Mouse (Mus musculus): ENCODE measurements around the gene Rpl36al. TPM values are rescaled to one million over a fixed set of nuclear protein-coding genes. Genes with fewer than 3 reads are reported as not detected.
"Not testable (repeated sequence)": the region's sequence is repeated elsewhere in the genome, so short reads cannot be mapped to it uniquely, and the experiment has no call there.

The Rpl36al gene
- total and polyA plus RNA-seq, 2 experiments = 129 to 466 TPM

DNA sequence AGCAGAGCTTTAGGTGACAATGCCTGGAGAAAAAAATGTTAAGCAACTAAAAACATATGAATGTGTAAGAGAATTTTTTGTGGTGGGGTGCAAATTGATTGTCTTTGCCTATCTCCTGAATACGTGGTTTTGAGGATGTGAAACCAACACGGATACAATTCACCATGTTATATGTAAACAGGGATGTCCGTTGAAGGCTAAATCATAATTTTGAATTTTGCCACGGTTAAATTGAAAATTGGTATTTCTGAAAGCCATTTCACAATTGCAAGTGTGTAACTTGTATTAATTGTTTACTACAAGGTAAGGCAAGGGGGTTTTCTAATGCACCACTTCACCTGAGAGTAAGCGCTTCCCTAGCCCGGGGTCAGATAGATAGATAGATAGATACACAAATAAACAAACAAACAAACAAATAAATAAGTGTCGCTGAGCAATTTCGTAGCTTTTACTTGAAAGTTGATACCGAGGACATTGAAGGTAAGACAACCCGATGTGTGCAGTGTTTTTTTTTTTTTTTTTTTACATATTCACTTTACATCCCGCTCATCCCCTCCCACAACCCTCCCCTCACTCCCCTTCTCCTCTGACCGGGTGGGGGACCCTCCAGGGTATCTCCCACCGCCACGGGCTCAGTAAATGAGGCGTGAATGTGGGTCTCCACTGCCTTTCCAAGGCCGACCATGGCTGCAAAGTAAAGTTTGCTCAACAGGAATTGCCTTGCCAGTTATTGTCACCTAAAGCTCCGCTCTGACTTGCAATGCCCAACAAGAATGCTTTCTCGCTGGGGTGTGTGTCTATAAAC is 16.0 kb downstream of the Rpl36al start:
- Histone ChIP-seq H3K9ac (ENCODE audit: low read depth, low read length) (peak overlapping the region; percentile 41), H3K36me3 (ENCODE audit: control insufficient read depth, insufficient read depth, low read length) (no peaks in the 10 kb centered on the region), H3K4me1 (ENCODE audit: control insufficient read depth, insufficient read depth, low read length) (peaks cover 2% of the 10 kb centered on the region; the same call in 1 of the 2 replicates), H3K27me3 (ENCODE audit: control insufficient read depth, insufficient read depth, low read length) (no peaks in the 10 kb centered on the region), H3K4me3 (ENCODE audit: insufficient read depth, low read depth, low read length) (peak overlapping the region; percentile 68), H3K27ac (replicated peaks; ENCODE audit: insufficient read depth, low read depth, low read length) (no peak overlapping the region), H3K79me2 (ENCODE audit: control insufficient read depth, insufficient read depth, low read length) (no peaks in the 10 kb centered on the region)
- DNase-seq (ENCODE audit: extremely low read depth, low read depth, low spot score) = no peak
- TF ChIP-seq CTCF (IDR thresholded peaks at IDR 0.05; ENCODE audit: low read depth, low read length) (no peak), POLR2A (IDR thresholded peaks at IDR 0.05; ENCODE audit: extremely low read depth, insufficient read depth, low read length) (no peak)
- WGBS = 11% methylated on average over 18 of the region's 18 CpGs

DNA sequence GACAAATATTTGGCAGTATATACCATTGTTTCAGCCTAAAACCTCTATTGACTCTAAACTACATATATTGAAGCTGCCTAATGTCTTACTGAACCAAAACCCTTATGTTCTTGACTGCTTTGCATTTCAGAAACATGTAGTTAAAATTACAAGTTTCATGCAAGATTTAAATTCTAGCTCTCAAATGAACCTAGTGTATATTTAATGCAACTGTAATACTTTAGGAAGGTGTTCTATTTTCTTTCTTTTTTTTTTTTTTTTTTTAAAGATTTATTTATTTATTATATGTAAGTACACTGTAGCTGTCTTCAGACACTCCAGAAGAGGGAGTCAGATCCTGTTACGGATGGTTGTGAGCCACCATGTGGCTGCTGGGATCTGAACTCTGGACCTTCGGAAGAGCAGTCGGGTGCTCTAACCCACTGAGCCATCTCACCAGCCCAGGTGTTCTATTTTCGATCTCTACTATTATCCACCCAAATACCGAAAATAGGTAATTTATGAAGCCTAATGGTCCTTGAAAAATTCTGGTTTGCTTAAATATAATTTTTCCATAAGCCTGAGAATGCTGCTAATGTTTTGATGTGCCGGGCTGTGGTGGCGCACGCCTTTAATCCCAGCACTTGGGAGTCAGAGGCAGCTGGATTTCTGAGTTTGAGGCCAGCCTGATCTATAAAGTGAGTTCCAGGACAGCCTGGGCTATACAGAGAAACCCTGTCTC is 16.9 kb downstream of the Rpl36al start:
- DNase-seq (ENCODE audit: extremely low read depth, low read depth, low spot score); H3K27me3 ChIP-seq (ENCODE audit: control insufficient read depth, insufficient read depth, low read length); H3K9ac ChIP-seq (ENCODE audit: low read depth, low read length); H3K4me3 ChIP-seq (ENCODE audit: insufficient read depth, low read depth, low read length); H3K27ac ChIP-seq (replicated peaks; ENCODE audit: insufficient read depth, low read depth, low read length); H3K79me2 ChIP-seq (ENCODE audit: control insufficient read depth, insufficient read depth, low read length); H3K36me3 ChIP-seq (ENCODE audit: control insufficient read depth, insufficient read depth, low read length); H3K4me1 ChIP-seq (ENCODE audit: control insufficient read depth, insufficient read depth, low read length): not testable (repeated sequence)
- WGBS = 87% methylated on average over 8 of the region's 8 CpGs

DNA sequence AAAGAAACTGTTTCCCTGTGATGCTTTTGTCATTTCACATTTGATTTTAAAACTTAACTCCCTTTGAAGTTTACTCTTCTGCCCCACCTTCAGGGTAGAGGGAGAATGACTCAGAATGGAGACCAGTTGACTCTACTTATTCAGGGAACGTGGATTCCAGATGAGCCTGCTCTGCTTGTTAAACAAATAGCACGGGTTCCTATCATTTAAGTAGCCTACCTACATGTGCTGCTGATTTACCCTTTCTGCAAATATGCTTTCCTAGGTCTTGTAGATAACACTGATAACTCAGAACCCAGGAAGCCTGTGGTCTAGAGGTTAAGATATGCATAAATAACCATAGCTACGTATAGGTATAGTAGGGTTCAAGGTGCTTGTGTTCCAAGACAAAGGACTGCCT is 19.0 kb downstream of the Rpl36al start:
- no peak overlapping the region for H3K9ac ChIP-seq (ENCODE audit: low read depth, low read length)
- H3K36me3 ChIP-seq (ENCODE audit: control insufficient read depth, insufficient read depth, low read length) = no peaks in the 10 kb centered on the region
- no peaks in the 10 kb centered on the region for H3K27me3 ChIP-seq (ENCODE audit: control insufficient read depth, insufficient read depth, low read length)
- WGBS = 65% methylated on average over 3 of the region's 3 CpGs
- H3K79me2 ChIP-seq (ENCODE audit: control insufficient read depth, insufficient read depth, low read length) = no peaks in the 10 kb centered on the region
- TF ChIP-seq CTCF (IDR thresholded peaks at IDR 0.05; ENCODE audit: low read depth, low read length) (no peak), POLR2A (IDR thresholded peaks at IDR 0.05; ENCODE audit: extremely low read depth, insufficient read depth, low read length) (no peak)
- peaks cover 2% of the 10 kb centered on the region; the same call in 1 of the 2 replicates for H3K4me1 ChIP-seq (ENCODE audit: control insufficient read depth, insufficient read depth, low read length)
- H3K4me3 ChIP-seq (ENCODE audit: insufficient read depth, low read depth, low read length) = no peak overlapping the region
- DNase-seq (ENCODE audit: extremely low read depth, low read depth, low spot score) = no peak
- no peak overlapping the region for H3K27ac ChIP-seq (replicated peaks; ENCODE audit: insufficient read depth, low read depth, low read length)

DNA sequence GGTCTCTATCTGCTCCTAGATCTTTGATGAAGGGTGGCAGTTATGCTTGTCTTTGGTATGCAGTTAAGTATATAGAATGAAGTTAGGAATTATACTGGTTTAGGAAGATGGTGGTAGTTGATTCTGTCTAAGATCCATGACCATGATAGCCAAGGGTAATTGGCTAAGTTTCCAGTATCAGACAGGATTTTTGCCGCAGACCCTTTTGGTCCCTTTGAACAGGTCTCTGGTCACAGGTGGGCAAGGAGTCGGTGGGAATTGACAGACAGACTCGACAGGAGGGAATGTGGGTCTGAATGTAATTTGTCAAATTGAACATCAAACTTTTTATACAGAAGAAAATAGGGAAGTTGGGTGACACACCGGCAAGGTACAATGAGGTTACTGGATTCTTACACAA is 20.3 kb downstream of the Rpl36al start:
- H3K27ac ChIP-seq (replicated peaks; ENCODE audit: insufficient read depth, low read depth, low read length); DNase-seq (ENCODE audit: extremely low read depth, low read depth, low spot score); H3K9ac ChIP-seq (ENCODE audit: low read depth, low read length); H3K79me2 ChIP-seq (ENCODE audit: control insufficient read depth, insufficient read depth, low read length); H3K36me3 ChIP-seq (ENCODE audit: control insufficient read depth, insufficient read depth, low read length); H3K4me1 ChIP-seq (ENCODE audit: control insufficient read depth, insufficient read depth, low read length); H3K4me3 ChIP-seq (ENCODE audit: insufficient read depth, low read depth, low read length); H3K27me3 ChIP-seq (ENCODE audit: control insufficient read depth, insufficient read depth, low read length): not testable (repeated sequence)
- 92% methylated on average over 4 of the region's 4 CpGs for WGBS

DNA sequence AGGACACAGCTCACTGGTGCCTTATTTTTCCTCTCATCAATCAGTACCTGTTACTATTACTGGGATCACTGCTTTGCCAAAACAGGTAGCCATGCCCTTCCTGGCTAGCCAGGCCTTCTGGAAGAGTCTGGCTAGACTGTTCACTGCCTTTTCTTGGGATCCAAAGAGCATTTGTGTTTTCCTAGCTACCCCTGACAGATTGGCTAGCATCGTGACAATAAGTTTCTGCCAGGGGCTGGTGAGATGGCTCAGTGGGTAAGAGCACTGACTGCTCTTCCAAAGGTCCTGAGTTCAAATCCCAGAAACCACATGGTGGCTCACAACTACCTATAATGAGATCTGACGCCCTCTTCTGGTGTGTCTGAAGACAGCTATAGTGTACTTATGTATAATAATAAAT is 23.2 kb downstream of the Rpl36al start:
- not testable (repeated sequence) for H3K4me3 ChIP-seq (ENCODE audit: insufficient read depth, low read depth, low read length); H3K4me1 ChIP-seq (ENCODE audit: control insufficient read depth, insufficient read depth, low read length); H3K79me2 ChIP-seq (ENCODE audit: control insufficient read depth, insufficient read depth, low read length); H3K27me3 ChIP-seq (ENCODE audit: control insufficient read depth, insufficient read depth, low read length); H3K27ac ChIP-seq (replicated peaks; ENCODE audit: insufficient read depth, low read depth, low read length); H3K9ac ChIP-seq (ENCODE audit: low read depth, low read length); DNase-seq (ENCODE audit: extremely low read depth, low read depth, low spot score)
- peaks cover 20% of the 10 kb centered on the region for H3K36me3 ChIP-seq (ENCODE audit: control insufficient read depth, insufficient read depth, low read length)
- WGBS = 89% methylated on average over 2 of the region's 2 CpGs

DNA sequence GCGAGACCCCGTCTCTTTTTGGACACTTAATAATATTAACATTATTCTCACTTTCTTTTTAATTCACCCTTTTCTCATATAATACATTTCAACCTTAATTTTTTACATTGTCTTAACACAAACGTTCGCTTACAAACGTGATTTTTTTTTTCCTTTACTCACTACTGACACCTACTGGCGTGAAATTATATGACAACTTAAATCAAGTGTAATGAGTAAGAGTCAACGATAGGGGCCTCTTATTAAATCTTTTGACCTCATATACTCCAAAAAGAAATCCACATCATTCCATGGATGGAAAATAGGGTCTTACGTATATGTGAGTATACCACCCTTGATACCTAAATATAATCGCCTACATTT is 24.3 kb downstream of the Rpl36al start:
- 3% methylated on average over 9 of the region's 9 CpGs for WGBS
- Histone ChIP-seq H3K27me3 (ENCODE audit: control insufficient read depth, insufficient read depth, low read length) (no peaks in the 10 kb centered on the region), H3K4me3 (ENCODE audit: insufficient read depth, low read depth, low read length) (no peak overlapping the region), H3K36me3 (ENCODE audit: control insufficient read depth, insufficient read depth, low read length) (peaks cover 20% of the 10 kb centered on the region), H3K9ac (ENCODE audit: low read depth, low read length) (no peak overlapping the region), H3K4me1 (ENCODE audit: control insufficient read depth, insufficient read depth, low read length) (0 out of 2 replicates have a peak, but pooled peaks cover 4% of the 10 kb centered on the region), H3K27ac (replicated peaks; ENCODE audit: insufficient read depth, low read depth, low read length) (no peak overlapping the region), H3K79me2 (ENCODE audit: control insufficient read depth, insufficient read depth, low read length) (no peaks in the 10 kb centered on the region)
- TF ChIP-seq CTCF (IDR thresholded peaks at IDR 0.05; ENCODE audit: low read depth, low read length) (peak; percentile 43; the same call in 1 of the 2 replicates), POLR2A (IDR thresholded peaks at IDR 0.05; ENCODE audit: extremely low read depth, insufficient read depth, low read length) (no peak)
- DNase-seq (ENCODE audit: extremely low read depth, low read depth, low spot score) = peak; percentile 68

Data from liver, adult 2 months (tissue).